Mouse (Mus musculus) cerebellum, adult 2 months (tissue): ENCODE data around the gene Erf.

Experiments used
- CTCF ChIP-seq: fragments of 200-500 bp; IDR thresholded peaks from 2 replicates; pipeline ENCODE4 v1.5.1; 2011; ENCODE audit warnings: low read depth, mild to moderate bottlenecking, control low read depth, low read length, moderate library complexity, borderline replicate concordance; ENCODE audit not compliant: insufficient read depth
- POLR2A ChIP-seq: fragments of 200-500 bp; IDR thresholded peaks from 2 replicates; pipeline ENCODE4 v1.6.1; 2011; ENCODE audit warnings: low read length, control low read depth, borderline replicate concordance; ENCODE audit not compliant: insufficient read depth

GRCm38 (mm10) chr7:25278341-25279075 is 27.9 kb upstream of the Erf start:
- peak; percentile 65 for TF ChIP-seq CTCF
- TF ChIP-seq POLR2A: peak; percentile 53; the same call in 1 of the 2 replicates
